Mouse (Mus musculus) urinary bladder, postnatal 36 days (tissue): ENCODE measurements around the gene Pipox.
A peak's percentile ranks its signal among the peaks of the same experiment; 100 is the strongest.

Experiments
- DNase-seq, 2 experiments: peaks; one replicate each; pipeline ENCODE4 v3.0.0; 2022; ENCODE audit warnings: low spot score in 2 of 2, mixed read lengths in 1 of 2

The Pipox gene

DNA sequence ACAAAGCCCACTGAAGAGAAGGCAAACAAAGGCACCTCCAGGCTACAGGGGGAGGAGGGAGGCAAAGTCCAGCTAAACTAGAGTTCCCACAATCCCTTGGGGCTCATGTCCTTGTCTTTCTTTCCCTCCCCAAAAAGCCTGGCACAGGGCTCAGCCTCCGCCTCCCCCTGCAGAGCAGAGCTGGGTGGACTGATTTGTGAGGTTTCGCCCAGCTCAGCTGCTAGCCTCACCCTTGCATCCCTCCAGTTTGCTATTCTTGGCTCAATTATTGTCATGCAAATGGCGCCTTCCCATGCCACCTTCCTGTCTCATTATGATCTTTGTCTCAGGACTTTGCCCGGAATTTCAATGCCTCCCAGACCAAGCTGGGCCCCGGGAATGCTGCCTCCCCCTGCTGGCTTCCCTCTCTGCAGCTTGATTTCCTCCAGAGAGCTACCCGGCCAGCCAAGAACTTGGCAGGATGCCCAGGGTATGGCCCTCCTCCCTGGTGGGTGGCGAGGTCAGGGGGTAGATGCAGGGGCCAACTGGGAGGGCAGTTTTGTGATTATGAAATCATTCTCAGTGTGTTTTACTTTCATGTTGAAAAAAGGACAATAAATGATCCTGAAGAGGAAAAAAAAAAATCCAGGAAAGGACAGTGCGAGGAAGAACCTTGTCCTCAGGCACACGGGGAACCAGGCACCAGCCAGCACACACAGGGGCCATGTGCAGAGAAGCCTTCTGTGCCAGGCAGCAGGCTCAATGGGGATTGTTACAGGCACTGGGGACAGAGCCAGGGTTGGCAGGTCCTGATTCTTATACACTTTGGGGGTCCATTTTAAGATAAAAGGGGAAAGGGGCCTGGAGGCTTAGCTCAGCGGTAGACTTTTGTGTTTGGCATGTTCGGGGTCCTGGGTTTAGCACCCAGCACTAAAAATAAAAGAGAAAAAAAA is at the start of gene Pipox:
Gene Pipox (minus strand): TSS at position 310 of the 932 bp plus-strand sequence.
- DNase-seq: peak; percentile 51 to 88

DNA sequence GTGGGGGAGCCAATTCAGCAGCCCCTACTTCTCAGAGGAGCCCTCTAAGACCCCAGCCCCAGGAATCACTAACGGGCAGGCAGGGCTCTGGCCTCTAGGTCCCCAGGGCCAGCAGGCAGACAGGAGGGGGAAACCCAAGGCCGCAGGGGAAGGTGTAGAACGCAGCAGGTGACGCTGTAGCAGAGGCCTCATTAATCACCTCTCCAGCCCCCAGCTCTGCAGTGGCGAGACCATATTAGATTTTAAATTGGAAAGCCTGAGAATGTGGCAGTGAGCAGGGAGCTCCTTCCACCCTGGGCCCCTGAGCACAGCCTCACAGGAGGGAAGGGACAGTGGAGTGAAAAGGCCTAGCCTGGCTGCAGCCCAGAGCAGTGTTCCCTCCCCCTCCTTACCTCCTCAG is 48.3 kb upstream of the Pipox start:
- DNase-seq: no peak

GRCm38 (mm10) chr11:77937649-77938410 is 43.9 kb upstream of the Pipox start:
- no peak for DNase-seq

DNA sequence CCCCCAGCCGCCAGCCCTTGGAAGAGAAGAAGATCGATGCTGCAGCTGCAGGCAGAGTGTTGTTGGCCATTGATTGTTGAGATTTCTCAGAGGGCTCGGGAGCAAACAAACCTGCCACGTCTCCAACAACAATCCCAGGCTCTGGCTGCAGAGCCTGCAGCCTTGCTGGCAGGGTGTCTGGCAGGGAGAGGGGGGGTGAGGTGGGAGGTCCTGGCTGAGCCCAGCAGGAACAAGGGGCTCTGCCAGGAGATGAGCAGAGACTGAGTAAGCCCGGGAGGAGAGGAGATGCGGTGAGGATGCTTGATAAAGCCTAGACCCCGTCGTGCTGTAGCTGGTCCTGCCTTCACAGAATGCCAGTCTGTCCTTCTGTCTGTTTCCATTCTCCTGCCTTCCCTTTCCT is 43.0 kb upstream of the Pipox start:
- DNase-seq: no peak

DNA sequence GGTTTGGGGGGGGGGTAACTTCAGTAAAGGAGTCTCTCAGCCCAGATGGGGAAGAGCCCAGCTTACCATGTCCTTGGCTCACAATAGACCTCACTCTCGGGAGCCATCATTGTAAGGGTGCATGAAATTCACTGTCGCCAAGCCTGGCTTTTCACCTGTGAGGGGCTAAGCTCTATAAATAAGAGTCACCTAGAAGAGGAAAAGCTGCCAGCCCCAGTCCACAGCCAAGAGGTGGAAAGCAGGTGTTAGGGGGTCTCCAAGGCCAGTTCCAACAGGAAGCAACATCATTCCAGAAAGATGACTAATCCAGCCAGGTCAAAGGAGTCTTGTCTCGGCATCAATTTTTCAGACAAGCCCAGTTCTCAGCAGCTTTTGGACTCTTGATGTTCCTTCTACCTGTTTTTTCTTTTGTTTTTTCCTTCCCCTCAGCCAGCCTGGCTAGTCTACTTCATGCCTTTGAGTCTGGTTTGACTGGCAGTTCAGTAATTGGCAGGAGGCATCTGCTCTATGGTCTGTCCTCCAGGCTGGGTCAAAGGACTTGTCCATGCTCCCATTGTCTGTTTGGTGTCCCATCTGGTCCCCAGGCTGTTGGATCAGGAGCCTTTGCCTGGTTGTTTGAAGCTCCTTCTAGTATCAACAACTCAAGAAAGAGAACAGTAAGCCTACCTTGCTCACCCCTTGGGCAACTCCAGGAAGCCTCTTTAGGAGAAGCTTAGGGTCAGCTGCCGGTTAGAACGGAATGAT is 40.8 kb upstream of the Pipox start:
- no peak for DNase-seq

DNA sequence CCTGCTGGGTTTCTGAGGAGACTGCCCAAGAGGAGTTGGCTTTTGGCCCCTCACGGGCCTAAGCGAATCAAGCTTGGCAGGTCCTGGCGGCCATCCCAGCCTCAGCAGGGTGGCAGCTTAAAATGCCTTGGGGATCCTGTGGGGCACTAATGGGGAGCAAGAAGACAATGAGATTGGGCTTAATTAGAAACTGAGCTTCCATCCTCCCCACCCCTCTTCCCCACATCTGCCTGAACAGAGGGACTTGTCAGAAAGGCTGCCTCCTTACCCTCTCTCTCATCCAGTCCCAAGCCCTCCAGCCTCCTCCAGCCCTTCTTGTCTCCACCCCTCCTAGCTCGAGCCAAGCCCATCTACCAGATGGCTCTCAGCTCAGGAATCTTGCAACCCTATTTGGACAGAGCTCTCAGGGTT is 40.2 kb upstream of the Pipox start:
- DNase-seq: no peak

- no peak for DNase-seq
Measured at GRCm38 (mm10) chr11:77932576-77932975, 38.7 kb upstream of the Pipox start.

DNA sequence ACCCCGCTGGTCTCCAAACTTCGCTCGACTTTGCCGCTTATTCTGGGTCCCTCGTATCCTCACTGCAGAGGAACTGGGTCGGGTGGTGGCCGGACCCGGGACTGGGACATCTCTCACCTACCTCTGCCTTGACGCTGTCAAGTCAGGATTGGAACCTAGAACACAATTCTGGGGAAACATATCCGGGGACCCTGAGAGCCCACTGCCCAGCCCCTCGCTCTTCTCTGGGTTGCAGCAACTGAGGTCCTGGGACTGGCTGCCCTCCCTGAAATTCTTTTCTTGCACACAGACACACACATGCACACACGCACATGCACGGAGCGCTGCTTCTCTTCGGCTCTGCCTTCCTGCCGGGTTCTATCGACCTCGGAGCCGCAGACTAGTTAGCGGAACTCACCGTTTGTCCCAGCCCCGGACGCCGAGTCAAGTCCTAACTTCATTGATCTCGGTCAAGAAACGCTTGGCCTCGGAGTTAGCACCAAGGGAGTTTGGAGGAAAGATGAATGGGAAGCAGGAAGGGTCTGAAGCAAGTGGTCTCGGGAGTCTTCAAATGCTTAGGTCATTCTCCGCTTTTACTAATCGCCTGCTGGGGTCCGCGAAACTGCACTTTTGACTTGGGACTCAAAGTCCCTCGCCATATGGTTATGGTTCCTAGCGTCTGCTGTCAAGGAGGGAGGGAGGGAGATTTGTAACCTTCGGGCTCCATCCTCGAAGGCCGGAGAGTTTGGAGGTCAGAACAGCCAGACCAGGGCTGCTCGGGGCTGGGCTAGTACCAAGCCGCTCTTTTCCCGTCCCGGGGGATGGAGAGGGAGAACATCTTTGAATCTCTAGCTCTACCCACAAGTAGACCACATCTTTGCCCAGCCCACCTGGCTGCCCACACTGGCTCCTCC is 37.9 kb upstream of the Pipox start:
- DNase-seq: no peak

- peak; percentile 54 to 66 for DNase-seq
Measured at GRCm38 (mm10) chr11:77930751-77931540, 37.0 kb upstream of the Pipox start, which contains the start of gene Sez6. Gene Sez6, plus strand, starts transcription at chr11:77930800.

- no peak for DNase-seq
Measured at GRCm38 (mm10) chr11:77927837-77928236, 33.9 kb upstream of the Pipox start.

GRCm38 (mm10) chr11:77926666-77927065 is 32.8 kb upstream of the Pipox start:
- no peak for DNase-seq

- DNase-seq: no peak
Measured at GRCm38 (mm10) chr11:77925836-77926657, 32.2 kb upstream of the Pipox start.

GRCm38 (mm10) chr11:77923285-77923684 is 29.4 kb upstream of the Pipox start:
- no peak for DNase-seq

- no peak for DNase-seq
Measured at GRCm38 (mm10) chr11:77917166-77917565, 23.3 kb upstream of the Pipox start.

DNA sequence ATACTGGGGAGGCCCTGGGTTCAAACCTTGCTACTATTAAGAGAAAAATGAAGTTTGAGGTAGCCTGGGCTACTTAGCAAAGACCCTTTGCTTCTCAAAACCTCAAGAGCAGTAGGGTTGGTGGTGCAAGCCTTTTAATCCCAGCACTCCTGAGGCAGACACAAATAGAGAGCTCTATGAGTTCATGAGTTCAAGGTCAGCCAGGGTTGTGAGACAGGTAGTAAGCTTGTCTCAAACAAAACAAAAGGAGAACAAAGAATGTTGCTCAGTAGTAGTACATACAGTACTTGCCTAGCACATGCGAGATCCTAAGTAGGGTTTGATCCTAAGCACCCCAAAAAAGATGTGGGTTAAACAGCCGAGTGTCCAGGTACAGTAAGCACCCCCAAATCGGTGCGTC is 22.8 kb upstream of the Pipox start:
- no peak for DNase-seq

GRCm38 (mm10) chr11:77914598-77915260 is 20.8 kb upstream of the Pipox start:
- no peak for DNase-seq

DNA sequence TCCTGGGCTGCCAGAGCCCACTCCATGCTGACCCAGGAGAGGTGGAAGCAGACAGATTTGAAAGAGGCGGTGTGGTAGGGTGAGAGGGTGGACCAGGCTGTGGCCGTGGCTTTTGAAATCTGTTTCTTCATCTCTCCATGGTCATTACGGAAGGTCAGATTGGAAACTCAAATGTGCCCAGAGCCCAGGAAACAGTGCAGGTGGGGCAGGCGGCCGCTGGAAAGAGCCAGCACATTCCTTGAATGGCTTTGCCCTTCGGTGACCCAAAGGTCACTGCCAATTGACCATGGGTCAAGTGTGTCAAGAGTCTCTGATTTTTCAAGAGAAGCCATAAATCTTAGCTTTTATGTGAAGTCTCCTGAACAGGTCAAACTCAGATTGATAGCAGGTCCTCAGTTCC is 19.6 kb upstream of the Pipox start:
- no peak for DNase-seq

- no peak for DNase-seq
Measured at GRCm38 (mm10) chr11:77909776-77910175, 15.9 kb upstream of the Pipox start.

DNA sequence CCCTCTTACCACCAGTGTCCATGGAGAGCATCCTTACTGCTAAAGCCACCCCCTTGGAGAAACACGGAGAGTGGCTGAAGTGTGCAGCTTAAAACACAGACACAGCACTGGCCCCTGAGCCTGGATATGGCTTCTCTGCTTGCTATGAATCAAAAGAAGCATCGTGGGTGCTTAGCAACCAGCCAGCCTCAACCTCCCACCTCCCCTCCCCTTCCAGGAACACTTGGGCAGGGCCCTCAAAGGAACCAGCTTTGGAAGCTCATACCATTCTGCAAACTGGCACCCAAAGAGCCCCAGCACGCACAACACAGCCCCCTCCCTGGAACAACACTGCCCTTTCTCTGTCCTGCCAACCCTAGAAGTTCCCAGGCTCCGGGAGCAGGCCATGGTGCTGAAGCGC is 15.5 kb upstream of the Pipox start:
- DNase-seq: no peak
